In genomic region chr4:154105381-154106001, GRCm38 (mm10) we compare ENCODE assay signal across 8 mouse cellular contexts. TPM values are rescaled to one million over a fixed set of nuclear protein-coding genes. Genes with fewer than 3 reads are reported as not detected.
DNase-seq lines count a peak whose midpoint lies in the region; ATAC-seq lines count a peak whose summit lies in the region.

No protein-coding gene starts in this region.

- H3K4me2 ChIP-seq in forebrain, embryonic 11.5 days (ENCODE audit: low read depth, low read length, severe bottlenecking) = peak overlapping the region; percentile 30
- H3K4me2 ChIP-seq in hindbrain, embryonic 12.5 days (replicated peaks) = peak overlapping the region; percentile 35

- DNase-seq in MN1 (ENCODE audit: low spot score) = peak; percentile 42
- peak; percentile 87 for DNase-seq in forebrain, embryonic 11.5 days (ENCODE audit: low spot score)
- peak; percentile 53 to 77 for DNase-seq in layer of hippocampus, postnatal 25 days (ENCODE audit: extremely low spot score in 1 of 2, low spot score in 1 of 2)
- DNase-seq in lung, postnatal 36 days = peak; percentile 61
- peak; percentile 54 for DNase-seq in right cerebral cortex, adult 18-20 months
- DNase-seq in urinary bladder, postnatal 36 days (ENCODE audit: low spot score in 2 of 2) = peak; percentile 46 to 57

- no peaks in the 10 kb centered on the region for H3K4me1 ChIP-seq in forebrain, embryonic 11.5 days (replicated peaks; ENCODE audit: control insufficient read depth, insufficient read depth, low read length)
- H3K4me1 ChIP-seq in hindbrain, embryonic 12.5 days = peaks cover 5% of the 10 kb centered on the region

- ATAC-seq in cerebellum, adult (ENCODE audit: insufficient number of reproducible peaks, low FRiP score, low TSS enrichment) = peak; percentile 5; the same call in 1 of the 2 replicates
- 0 out of 2 replicates have a peak, but pooled peaks have one; percentile 27 for ATAC-seq in forebrain, embryonic 11.5 days (replicated peaks; ENCODE audit: low FRiP score)
- ATAC-seq in hindbrain, embryonic 12.5 days (ENCODE audit: low FRiP score) = peak; percentile 54; the same call in 1 of the 2 replicates

- WGBS in forebrain, embryonic 11.5 days = 29% methylated on average over 20 of the region's 20 CpGs
- 27% methylated on average over 20 of the region's 20 CpGs for whole genome bisulfite sequencing in hindbrain, embryonic 12.5 days

- no peak overlapping the region for H3K9ac ChIP-seq in forebrain, embryonic 11.5 days (ENCODE audit: low read length)
- no peak overlapping the region for H3K9ac ChIP-seq in hindbrain, embryonic 12.5 days

- no peaks in the 10 kb centered on the region for H3K36me3 ChIP-seq in forebrain, embryonic 11.5 days (ENCODE audit: control insufficient read depth, insufficient read depth, low read length)
- H3K36me3 ChIP-seq in hindbrain, embryonic 12.5 days = no peaks in the 10 kb centered on the region

- H3K9me3 ChIP-seq in forebrain, embryonic 11.5 days (ENCODE audit: control insufficient read depth, low read length) = no peaks in the 10 kb centered on the region
- H3K9me3 ChIP-seq in hindbrain, embryonic 12.5 days (replicated peaks) = no peaks in the 10 kb centered on the region

- H3K27me3 ChIP-seq in forebrain, embryonic 11.5 days (ENCODE audit: control insufficient read depth, insufficient read depth, low read length) = no peaks in the 10 kb centered on the region; the same call in 1 of the 2 replicates
- H3K27me3 ChIP-seq in hindbrain, embryonic 12.5 days = peaks cover 58% of the 10 kb centered on the region

- no peak overlapping the region for H3K27ac ChIP-seq in forebrain, embryonic 11.5 days (ENCODE audit: low read depth, low read length)
- no peak overlapping the region for H3K27ac ChIP-seq in hindbrain, embryonic 12.5 days

- H3K4me3 ChIP-seq in forebrain, embryonic 11.5 days (ENCODE audit: low read depth, low read length) = no peak overlapping the region
- no peak overlapping the region; the same call in 1 of the 2 replicates for H3K4me3 ChIP-seq in hindbrain, embryonic 12.5 days

RNA-seq across cellular contexts. Expression of gene Trp73, which starts 34.5 kb away (rescaled TPM):
- 6.6 and 11.6 TPM in 2 replicates for polyA plus RNA-seq in forebrain, embryonic 11.5 days (2014; fragmentation: Nextera tagmentation; extraction: Ambion mirVana)
- polyA plus RNA-seq in hindbrain, embryonic 12.5 days (2016; fragmentation: Nextera tagmentation; extraction: Ambion mirVana) = 1.7 and 2.4 TPM in 2 replicates
- total RNA-seq in layer of hippocampus, postnatal 25 days (2021) = 1 to 10 TPM; 2.4 to 3.1 TPM

RNA-seq across cellular contexts. Expression of gene Wrap73, which starts 36.7 kb away (rescaled TPM):
- polyA plus RNA-seq in forebrain, embryonic 11.5 days (2014; fragmentation: Nextera tagmentation; extraction: Ambion mirVana) = 44.5 and 52.4 TPM in 2 replicates
- 41.9 and 42.9 TPM in 2 replicates for polyA plus RNA-seq in hindbrain, embryonic 12.5 days (2016; fragmentation: Nextera tagmentation; extraction: Ambion mirVana)
- total RNA-seq in layer of hippocampus, postnatal 25 days (2021) = 10 to 100 TPM; 30.5 to 36.0 TPM

RNA-seq across cellular contexts. Expression of gene Tprgl, which starts 55.0 kb away (rescaled TPM):
- 126 and 135 TPM in 2 replicates for polyA plus RNA-seq in forebrain, embryonic 11.5 days (2014; fragmentation: Nextera tagmentation; extraction: Ambion mirVana)
- polyA plus RNA-seq in hindbrain, embryonic 12.5 days (2016; fragmentation: Nextera tagmentation; extraction: Ambion mirVana) = 154 and 159 TPM in 2 replicates
- 100 to 1,000 TPM; 170 to 189 TPM for total RNA-seq in layer of hippocampus, postnatal 25 days (2021)
